Mouse (Mus musculus) frontal cortex, postnatal 10 days (tissue): Measurements from ENCODE around the gene Ubxn6.
"Not testable (repeated sequence)": the region's sequence is repeated elsewhere in the genome, so short reads cannot be mapped to it uniquely, and the experiment has no call there.

Experiments
- DNase-seq, 2 experiments: peaks; one replicate each; pipeline ENCODE4 v3.0.0; 2022; ENCODE audit warnings: low spot score in 2 of 2, mixed read lengths in 1 of 2

Ubxn6 gene

DNA sequence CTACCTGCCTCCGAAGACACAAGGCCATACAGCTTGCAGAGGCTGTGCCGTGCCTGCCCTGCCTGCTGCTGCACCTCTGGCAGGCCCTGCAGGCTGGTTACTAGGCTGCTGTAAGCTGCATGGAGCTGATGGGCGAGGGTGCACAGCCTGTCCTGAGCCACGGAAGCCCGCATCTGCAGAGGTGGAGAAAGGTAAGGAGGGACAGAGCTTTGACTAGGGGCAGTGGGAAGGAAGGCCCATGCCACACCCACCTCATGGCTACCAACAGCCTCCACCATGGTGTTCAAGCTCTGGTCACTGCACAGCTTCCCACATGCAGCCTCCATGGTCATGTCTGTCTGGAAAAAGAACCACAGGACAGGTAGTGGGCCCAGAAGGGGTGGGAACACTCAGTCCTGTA lies 27.3 kb upstream of the Ubxn6 start:
- DNase-seq: no peak

DNA sequence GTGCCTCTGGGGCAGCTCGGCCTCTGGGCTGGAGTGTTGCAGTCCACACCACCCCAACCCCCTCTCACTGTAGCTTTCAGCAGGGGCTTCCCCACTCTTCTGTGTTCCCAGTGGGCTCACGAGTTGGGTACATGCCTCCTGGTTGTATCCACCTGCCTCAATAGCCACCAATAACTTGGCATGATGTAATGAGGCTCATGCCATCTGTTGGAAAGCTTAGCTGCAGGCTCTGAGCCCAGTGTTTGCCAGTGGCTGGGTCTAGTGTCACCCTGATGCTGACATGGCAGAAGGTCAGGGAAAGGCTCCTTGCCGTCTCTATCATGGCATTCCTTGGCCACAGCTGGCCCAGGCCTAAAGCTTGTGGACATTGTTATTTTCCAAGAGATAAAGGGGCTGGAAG lies 26.0 kb upstream of the Ubxn6 start:
- DNase-seq: no peak

DNA sequence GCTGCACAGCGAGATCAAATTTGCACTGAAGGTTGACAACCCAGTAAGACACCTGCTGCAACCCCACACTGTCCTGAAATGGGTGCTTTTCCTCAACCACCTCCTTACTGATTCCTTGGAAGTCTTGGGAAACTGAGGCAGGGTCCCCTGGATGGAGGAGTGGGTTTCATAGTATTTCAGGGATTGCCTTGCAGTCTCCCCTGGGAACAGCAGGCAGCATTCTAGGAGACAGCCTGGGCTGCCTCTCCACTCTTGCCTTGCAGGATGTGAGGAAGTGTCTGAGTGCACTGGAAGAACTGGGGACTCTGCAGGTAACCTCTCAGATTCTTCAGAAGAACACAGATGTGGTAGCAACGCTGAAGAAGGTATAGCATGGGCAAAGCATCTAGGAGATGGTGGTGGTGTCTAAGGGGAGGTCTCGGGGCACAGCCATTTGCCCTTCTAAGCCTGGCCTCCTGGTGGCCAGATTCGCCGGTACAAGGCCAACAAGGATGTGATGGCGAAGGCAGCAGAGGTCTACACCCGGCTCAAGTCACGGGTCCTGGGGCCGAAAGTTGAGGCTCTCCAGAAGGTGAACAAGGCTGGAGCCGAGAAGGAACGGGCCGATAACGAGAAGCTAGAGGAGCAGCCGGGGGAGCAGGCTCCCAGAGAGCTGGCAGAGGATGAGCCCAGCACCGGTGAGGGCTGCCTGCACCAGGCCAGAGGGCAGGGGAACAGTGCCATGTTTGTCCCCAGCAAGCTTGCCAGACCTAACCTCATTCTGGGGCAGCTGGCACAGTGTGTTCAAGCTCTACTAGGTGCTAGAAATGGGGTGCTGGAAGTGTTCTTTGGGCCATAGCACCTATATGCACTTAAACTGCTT lies 24.1 kb upstream of the Ubxn6 start:
- DNase-seq: no peak

DNA sequence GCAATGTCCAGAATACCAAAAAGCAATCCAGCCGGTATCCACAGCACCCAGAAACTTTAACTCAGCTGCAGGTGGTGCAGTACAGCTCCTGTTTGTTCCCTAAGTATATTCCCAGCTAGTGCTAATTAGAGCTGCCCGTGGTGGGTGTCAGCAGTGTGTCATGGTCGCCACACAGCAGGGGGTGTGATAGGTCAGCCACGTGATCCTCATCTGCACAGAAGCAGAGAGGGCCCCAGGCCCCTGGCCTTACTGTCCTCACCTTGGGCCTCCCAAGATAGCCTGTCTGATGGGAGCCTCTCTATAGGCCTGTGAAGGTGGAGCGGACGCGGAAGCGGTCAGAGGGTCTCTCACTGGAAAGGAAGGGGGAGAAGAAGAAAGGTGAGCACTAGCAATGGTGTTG lies 23.4 kb upstream of the Ubxn6 start:
- DNase-seq: no peak

DNA sequence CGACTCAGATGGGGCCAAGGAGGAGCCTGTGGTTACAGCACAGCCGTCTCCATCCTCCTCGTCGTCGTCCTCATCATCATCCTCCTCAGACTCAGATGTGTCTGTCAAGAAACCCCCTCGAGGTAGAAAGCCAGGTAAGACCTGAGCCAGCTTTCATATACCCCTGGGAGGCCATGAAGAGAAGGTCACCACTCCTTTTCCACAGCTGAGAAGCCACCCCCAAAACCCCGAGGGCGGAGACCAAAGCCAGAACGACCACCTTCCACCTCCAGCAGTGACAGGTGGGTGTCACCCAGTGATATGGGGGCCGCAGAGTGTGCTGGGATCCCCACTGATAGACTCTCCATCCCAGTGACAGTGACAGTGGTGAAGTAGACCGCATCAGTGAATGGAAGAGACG lies 22.1 kb upstream of the Ubxn6 start:
- DNase-seq: no peak

DNA sequence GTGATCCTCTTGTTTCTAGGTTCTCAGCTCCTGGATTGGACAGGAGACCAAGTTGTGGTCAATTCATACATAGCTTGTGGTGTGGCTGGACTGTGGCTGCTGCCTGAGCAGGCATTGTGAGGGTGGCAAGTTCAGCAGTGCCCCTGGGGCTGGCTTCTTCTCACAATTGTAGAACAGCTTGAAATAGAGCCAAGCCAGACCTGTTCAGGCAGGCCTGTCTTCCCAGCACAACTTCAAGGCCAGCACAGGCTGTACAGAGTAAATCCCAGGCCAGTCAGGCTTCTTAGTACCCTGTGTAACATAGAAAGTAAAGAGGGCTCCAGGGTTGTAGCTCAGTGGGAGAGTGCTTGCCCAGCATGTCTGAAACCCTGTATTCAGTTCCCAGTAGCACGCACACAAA lies 18.0 kb upstream of the Ubxn6 start:
- DNase-seq: no peak

DNA sequence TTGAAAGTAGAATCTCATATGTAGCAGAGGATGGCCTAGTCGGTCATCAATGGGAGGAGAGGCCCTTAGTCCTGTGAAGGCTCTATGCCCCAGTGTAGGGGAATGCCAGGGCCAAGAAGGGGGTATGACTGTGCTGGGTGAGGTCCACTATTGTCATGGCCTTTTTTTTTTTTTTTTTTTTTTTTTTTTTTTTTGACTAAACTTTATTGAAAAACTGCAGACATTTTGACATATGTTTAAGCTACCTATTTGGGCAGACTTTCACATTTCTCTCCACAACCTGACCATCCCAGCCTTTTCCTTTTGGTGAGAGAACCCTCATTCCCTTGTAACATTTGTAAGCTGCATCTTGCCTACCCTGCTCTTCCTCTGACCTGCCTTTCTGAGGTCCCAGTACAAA lies 17.5 kb upstream of the Ubxn6 start:
- DNase-seq: no peak

DNA sequence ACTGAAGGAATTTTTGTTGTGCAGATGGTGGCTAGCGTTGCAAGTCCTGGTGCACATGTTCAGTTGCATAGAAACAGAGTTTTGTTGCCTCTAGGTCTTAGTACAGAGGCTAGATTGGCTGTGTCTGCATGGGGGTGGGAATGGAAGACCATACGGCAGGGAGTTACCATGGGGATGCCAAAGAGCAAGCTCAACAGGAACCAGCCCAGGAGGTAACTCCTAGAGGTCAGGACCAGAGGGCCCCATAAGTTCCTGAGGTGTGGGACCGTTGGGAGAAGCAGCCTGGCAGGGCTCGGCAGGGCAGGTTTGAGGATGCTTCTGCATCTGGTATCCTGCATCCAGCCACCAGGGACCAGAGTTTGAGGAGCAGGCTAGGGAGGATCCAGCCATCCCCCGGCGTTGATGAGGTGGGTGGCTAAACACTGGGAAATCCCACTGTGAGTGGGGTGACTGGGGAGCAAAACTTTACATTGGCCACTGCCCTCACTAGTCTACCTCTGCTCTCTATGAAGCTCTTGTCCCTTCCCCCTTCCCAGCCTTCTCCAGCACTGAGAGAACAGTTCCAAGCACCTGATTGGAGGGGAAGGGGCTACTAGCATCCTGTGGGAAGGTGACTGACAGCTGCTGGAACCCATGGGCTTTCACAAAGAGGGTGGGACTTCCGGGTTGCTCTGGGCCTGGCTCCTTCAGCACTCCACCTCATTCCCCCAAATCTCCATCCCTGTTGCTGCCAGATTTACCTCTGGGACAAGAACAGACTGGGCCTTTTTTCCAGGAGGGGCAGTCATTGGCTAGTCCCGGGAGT lies 6.2 kb upstream of the Ubxn6 start:
- DNase-seq: peak; percentile 64 to 68

DNA sequence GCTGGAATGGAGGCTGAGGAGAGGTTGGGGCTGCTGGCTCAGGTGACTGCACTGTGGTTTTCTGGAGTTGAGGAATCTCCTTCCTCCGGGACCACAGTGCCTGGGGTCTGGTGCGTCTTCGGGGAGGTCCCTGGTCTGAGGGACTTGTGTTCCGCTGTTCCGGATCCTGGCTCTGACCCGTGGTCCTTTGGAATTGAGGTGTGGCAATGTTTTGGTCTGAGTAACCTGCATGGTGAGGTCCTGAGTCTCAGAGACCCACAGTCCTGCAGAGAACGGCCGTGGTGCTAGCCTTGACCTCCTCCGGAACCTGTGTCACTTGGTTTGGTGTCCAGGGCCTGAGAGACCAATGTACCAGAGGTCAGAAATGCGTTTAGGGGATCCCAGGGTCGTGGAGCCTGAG lies 5.1 kb upstream of the Ubxn6 start:
- DNase-seq: no peak

DNA sequence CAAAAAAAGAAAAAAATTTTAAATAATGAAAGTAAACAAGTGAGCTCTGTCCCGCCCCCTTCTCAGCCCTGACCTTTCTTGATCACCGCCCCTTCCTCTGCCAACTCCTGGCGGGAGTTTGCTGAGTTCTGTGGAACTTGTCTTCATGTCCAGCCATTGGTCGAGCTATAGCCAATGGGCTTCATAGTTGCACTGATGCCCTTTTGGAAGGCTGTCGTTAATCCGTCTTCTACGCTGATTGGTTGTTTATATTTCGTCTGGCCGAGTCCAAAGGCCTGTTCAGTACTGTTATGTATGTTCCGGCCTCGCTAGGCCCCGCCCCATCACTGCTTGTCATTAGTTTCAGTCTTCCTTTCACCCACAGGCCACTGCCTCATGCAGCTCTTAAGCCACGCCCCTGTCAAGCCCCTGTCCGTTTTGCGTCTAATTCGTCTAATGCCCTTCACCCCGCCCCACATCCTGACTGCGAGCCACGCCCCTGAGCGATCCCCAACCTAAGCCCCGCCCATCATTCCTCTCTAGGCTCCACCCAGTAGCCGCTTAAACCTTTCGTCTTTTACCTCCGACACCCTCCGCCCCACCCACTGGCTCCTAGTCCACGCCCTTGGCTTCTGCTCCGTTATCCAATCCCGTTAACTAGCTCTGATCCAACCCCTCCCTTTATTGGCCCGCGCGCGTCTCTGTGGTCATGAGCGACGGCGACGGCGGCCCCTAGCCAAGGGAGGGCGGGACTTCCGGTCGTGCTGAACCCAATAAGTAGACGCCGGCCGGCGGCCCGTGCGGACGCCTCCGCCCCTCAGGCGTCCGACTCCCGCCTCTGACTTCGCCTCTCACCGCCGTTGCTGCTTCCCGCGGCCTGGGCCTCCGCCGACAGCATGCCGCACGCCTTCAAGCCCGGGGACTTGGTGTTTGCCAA lies 4.3 kb upstream of the Ubxn6 start, which contains the start of gene Hdgfl2:
Gene Hdgfl2, plus strand, starts transcription at position 755 of the 916 bp plus-strand sequence.
- peak; percentile 99 to 100 for DNase-seq

DNA sequence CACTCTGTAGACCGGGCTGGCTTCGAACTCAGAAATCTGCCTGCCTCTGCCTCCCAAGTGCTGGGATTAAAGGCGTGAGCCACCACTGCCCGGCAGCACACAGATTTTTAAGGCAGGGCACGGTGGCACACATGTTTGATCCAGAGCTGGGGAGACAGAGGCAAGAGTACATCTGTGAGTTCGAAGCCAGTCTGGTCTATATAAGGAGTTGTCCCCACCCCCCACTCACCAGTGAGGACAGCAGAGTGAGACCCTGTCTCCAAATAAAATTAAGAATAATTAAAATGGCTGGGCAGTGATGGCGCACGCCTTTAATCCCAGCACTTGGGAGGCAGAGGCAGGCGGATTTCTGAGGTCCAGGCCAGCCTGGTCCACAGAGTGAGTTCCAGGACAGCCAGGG lies 3.5 kb upstream of the Ubxn6 start:
- DNase-seq: peak in 1 of 2 experiments; percentile 50

DNA sequence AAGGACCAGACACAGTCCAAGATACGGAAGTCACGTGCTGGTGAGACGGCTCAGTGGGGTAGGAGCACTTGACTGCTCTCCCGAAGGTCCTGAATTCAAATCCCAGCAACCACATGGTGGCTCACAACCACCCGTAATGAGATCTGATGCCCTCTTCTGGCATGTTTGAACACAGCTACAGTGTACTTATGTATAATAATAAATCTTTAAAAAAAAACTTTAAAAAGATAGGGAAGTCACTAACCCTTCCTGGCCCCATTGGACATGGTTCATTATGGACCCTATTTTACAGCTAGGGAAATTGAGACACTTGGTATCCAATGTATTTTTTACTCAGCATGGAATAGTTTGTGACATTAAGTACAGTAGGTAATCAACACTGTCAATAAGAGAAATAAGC lies 2.7 kb upstream of the Ubxn6 start:
- no peak for DNase-seq

DNA sequence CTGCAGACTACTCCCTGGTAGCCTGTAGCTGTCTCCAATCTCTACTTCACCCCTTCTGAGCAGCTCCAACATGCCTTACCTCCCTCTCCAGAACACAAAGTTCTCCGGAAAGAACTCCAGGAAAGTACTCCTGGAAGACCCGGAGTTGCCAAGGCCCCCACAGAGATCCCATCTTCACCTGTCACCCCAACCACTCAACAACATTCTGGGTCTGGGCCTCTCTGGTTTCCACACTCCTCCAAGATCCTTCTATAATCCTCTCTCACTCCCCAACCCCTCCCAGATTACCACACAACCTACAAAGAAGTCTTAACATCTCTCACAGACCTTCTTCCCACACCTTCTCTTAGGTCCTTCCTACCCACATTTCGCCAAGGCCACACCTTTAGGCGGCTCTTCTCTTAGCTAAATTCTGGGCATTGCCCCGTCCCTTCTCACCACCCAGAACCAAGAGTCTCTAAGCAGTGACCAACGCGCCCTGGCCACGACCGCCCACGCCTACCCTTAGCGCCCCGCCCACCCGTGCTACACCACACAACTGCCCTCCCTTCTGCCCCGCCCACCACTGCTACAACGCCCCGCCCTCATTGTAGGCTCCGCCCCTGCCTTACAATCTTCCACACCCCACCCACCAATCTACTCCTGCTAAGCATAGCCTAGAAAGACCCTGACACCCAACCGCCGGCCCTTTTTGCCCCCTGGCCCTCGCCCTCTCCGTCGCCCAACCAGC lies 566 bp downstream of the Ubxn6 start:
- DNase-seq: peak; percentile 61 to 69

DNA sequence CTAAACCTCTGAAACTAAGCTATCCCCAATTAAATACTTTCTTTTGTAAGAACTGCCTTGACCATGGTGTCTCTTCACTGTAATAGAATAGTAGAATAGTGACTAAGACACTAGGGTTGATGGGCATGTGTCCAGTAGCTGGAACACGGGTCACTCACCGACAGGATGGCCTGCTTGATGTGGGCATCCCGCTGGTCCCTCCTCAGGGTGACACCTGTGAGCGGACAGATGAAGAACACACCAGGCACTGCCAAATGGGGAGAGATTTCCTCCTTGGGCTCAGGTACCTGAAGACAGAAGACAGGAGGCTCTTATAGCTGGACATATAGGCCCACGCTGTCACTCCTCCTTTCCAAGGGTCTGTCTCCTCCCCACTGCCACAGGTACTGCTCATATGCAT lies 2.6 kb downstream of the Ubxn6 start:
- no peak for DNase-seq

DNA sequence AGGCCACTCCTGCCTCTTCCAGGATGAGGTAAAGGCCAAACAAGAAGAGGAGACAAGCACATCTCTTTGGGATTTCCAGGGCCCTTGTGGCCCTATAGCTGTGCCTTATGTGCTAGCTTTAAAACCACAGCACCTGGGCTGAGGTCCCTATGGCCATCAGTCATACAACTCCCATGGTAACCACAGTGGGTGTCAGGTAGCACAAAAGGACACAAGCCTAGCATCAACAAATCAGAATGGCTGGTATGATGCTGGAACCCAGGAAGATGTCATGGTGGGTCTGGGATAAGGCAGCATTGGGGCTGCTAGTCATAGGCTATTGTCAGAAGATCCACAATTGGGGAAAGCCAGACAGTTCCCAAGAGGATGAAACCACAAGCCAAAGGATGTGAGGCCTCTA lies 3.7 kb downstream of the Ubxn6 start:
- no peak for DNase-seq

DNA sequence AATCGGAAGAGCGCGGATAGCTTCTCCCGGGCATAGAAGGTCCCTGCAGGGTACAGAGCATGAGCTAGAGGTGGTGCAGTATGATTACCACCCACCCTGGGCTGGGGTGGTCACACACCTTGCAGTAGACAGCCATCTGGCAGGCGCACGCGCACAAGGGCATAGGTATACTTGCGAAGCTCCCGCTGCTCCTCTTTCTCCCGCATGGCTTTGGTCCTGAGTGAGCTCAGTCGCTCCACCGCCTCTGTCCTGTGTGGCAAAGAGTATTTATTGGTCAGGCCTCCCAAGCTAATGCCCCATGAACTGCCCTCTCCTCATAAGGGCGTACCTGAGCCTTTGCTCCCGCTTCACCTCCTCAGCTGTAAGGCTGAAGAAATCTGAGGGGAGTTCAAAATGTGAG lies 5.8 kb downstream of the Ubxn6 start:
- no peak for DNase-seq

DNA sequence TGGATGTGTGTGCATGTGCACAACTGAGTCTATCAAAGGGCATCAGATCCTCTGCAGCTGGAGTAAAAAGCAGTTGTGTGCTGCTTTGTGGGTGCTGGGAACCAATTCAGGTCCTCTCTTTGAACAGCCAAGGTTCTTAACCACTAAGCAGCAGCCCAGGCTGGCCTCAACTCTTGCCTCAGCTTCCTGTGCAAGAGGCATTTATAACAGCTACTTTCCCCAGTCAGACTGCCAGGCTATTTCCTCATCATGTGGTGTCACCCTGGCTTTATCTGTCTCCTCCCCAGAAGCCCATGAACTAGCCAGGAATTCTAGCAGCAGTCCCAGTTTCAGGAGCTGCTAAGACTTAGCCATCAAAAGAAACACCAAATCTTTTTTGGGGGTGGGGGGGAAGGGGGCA lies 8.4 kb downstream of the Ubxn6 start:
- DNase-seq: no peak

DNA sequence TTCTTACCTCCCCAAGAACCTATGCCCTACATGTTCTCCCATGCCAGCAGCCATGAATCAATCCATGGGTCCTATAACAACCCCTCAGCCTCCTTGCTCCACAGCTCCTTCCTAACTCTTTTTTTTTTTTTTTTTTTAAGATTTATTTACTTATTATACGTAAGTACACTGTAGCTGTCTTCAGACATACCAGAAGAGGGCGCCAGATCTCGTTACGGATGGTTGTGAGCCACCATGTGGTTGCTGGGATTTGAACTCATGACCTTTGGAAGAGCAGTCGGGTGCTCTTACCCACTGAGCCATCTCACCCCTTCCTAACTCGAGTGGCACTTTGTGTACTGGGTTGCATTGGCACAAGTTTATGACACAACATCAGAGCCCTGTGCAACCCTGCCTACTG lies 9.1 kb downstream of the Ubxn6 start:
- DNase-seq: not testable (repeated sequence)

DNA sequence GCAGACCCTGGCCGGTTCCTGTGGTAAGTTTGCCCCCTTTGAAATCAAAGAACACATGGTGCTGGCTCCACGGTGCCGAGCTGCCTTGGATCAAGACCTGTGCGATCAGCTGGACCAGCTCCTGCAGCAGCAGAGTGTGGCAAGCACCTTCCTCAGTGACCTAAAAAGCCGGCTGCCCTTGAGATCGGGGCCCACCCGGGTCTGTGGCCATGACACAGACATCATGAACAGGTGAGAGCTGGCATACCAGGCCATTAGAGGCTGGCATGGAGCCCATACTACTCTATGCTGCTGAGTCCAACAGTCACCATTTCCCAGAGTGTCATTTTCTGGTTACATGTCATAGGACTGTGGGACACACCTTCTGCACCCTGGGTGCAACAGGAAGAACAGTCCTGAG lies 12.7 kb downstream of the Ubxn6 start:
- DNase-seq: no peak

DNA sequence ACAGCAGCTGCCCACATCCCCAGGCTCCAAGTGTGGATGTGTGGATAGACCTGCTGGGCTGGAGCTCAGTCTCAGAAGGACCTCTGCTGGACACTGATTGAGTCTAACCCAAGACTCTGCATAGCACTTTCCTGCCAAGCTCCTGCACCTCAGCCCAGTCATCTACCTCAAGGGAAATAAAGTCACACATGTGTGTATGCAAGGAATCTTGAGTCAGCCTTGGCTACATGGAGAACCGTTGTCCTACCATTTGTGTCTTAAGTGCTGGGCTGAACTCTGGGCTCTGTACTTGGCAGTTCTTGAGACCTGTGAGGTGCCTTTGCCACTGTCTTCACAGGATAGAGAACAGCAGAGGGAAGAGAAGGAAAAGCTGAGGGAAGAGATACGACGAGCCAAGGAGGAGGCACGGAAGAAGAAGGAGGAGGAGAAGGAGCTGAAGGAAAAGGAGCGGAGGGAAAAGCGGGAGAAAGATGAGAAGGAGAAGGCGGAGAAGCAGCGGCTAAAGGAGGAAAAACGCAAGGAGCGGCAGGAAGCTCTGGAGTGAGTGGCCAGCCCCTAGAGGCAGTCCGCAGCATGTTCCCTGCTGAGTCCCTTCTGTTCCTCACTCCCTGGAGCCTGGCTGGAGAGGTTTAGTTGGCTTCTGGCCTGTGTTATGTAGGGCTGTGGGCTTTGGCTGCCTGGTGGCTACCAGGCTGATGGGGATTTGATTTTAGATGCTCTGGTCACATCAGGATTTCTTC lies 17.3 kb downstream of the Ubxn6 start:
- no peak for DNase-seq
